Mouse (Mus musculus) neutrophil, adult 65 days (primary cell): ENCODE measurements around the gene Tmem251. TPM values are rescaled to one million over a fixed set of nuclear protein-coding genes. Genes with fewer than 3 reads are reported as not detected.

ENCODE experiments used
- total RNA-seq: library from RNA; stranded (reverse); gene quantifications from 2 replicates; pipeline ENCODE4 v1.2.4, GENCODE M21; 2023

The Tmem251 gene
- 22.0 and 22.3 TPM in 2 replicates for total RNA-seq

GRCm38 (mm10) chr12:102743589-102744574 is at the start of gene Tmem251, which contains the start of gene Moap1:
Gene Tmem251 (plus strand): TSS chr12:102743762.
Gene Moap1 (minus strand): TSS chr12:102743661.

GRCm38 (mm10) chr12:102704457-102705198 is 38.9 kb upstream of the Tmem251 start, which contains the start of gene Itpk1:
Gene Itpk1 (minus strand): TSS chr12:102704930.

GRCm38 (mm10) chr12:102757689-102758402 is 14.3 kb downstream of the Tmem251 start, which contains the start of the genes Gm28051, Gon7 and Ubr7:
Gene Gm28051 (minus strand): TSS chr12:102757765.
Gene Gon7 (minus strand): TSS chr12:102757803.
Gene Ubr7 (plus strand): TSS chr12:102757967.

GRCm38 (mm10) chr12:102758403-102758756 is 14.8 kb downstream of the Tmem251 start, which contains the start of gene Gm20604:
Gene Gm20604 (minus strand): TSS chr12:102758672.

Other genes with a start within 250 kb of the Tmem251 start
- not detected in 2 replicates for gene Chga, start 188.8 kb upstream of the Tmem251 start, total RNA-seq
- 35.4 and 38.4 TPM in 2 replicates for gene Itpk1, start 38.8 kb upstream of the Tmem251 start, total RNA-seq
- gene Moap1, start 101 bp upstream of the Tmem251 start, total RNA-seq, result 9.1 and 14.4 TPM in 2 replicates
- not detected in 2 replicates for gene Gm28051, start 14.0 kb downstream of the Tmem251 start, total RNA-seq
- 22.1 and 24.6 TPM in 2 replicates for gene Gon7, start 14.0 kb downstream of the Tmem251 start, total RNA-seq
- 12.0 and 16.0 TPM in 2 replicates for gene Ubr7, start 14.2 kb downstream of the Tmem251 start, total RNA-seq
- gene Gm20604, start 14.9 kb downstream of the Tmem251 start, total RNA-seq, result 7.6 and 8.6 TPM in 2 replicates
- gene Btbd7, start 134.7 kb downstream of the Tmem251 start, total RNA-seq, result 34.9 and 50.3 TPM in 2 replicates
- gene Cox8c, start 155.6 kb downstream of the Tmem251 start, total RNA-seq, result not detected in 2 replicates
- not detected in 2 replicates for gene Unc79, start 205.1 kb downstream of the Tmem251 start, total RNA-seq